Mouse (Mus musculus): ENCODE data around the gene Mad1l1. TPM values are rescaled to one million over a fixed set of nuclear protein-coding genes. Genes with fewer than 3 reads are reported as not detected.

The Mad1l1 gene
- polyA plus RNA-seq, 1 experiment from 2014 or later: 44.1 TPM

GRCm38 (mm10) chr5:140349882-140350281 lies 28.5 kb upstream of the Mad1l1 start:
- H3K4me2 ChIP-seq (replicated peaks): no peak overlapping the region
- no peaks in the 10 kb centered on the region for H3K9me3 ChIP-seq
- no peak overlapping the region for H3K27ac ChIP-seq
- no peaks in the 10 kb centered on the region for H3K4me1 ChIP-seq
- H3K27me3 ChIP-seq (replicated peaks): no peaks in the 10 kb centered on the region
- ATAC-seq (ENCODE audit: low FRiP score, low read depth): no peak
- peaks cover 55% of the 10 kb centered on the region for H3K36me3 ChIP-seq
- no peak overlapping the region for H3K4me3 ChIP-seq
- WGBS: 98% methylated on average over 9 of the region's 9 CpGs
- no peak overlapping the region for H3K9ac ChIP-seq

GRCm38 (mm10) chr5:140346050-140346449 lies 24.7 kb upstream of the Mad1l1 start:
- ATAC-seq (ENCODE audit: low FRiP score, low read depth): no peak
- no peaks in the 10 kb centered on the region for H3K27me3 ChIP-seq (replicated peaks)
- peaks cover 43% of the 10 kb centered on the region for H3K36me3 ChIP-seq
- 83% methylated on average over 1 of the region's 1 CpGs for WGBS
- H3K4me2 ChIP-seq (replicated peaks): no peak overlapping the region
- H3K9ac ChIP-seq: no peak overlapping the region
- no peak overlapping the region for H3K4me3 ChIP-seq
- H3K4me1 ChIP-seq: no peaks in the 10 kb centered on the region
- no peaks in the 10 kb centered on the region for H3K9me3 ChIP-seq
- no peak overlapping the region for H3K27ac ChIP-seq

- Histone ChIP-seq H3K9ac (no peak overlapping the region), H3K27ac (no peak overlapping the region), H3K4me2 (replicated peaks) (no peak overlapping the region), H3K4me1 (no peaks in the 10 kb centered on the region), H3K9me3 (no peaks in the 10 kb centered on the region), H3K4me3 (no peak overlapping the region), H3K36me3 (peaks cover 48% of the 10 kb centered on the region), H3K27me3 (replicated peaks) (no peaks in the 10 kb centered on the region)
- no peak for ATAC-seq (ENCODE audit: low FRiP score, low read depth)
- 94% methylated on average over 4 of the region's 4 CpGs for WGBS
These were observed 23.9 kb upstream of the Mad1l1 start for GRCm38 (mm10) chr5:140345244-140345643.

GRCm38 (mm10) chr5:140342880-140343279 lies 21.5 kb upstream of the Mad1l1 start:
- Histone ChIP-seq H3K36me3 (peaks cover 67% of the 10 kb centered on the region), H3K9me3 (no peaks in the 10 kb centered on the region)
- WGBS: 90% methylated on average over 4 of the region's 4 CpGs

GRCm38 (mm10) chr5:140339836-140340235 lies 18.5 kb upstream of the Mad1l1 start:
- Histone ChIP-seq H3K4me2 (replicated peaks) (no peak overlapping the region), H3K4me3 (no peak overlapping the region), H3K4me1 (no peaks in the 10 kb centered on the region), H3K36me3 (peaks cover 59% of the 10 kb centered on the region), H3K27ac (no peak overlapping the region), H3K9ac (no peak overlapping the region), H3K9me3 (no peaks in the 10 kb centered on the region), H3K27me3 (replicated peaks) (no peaks in the 10 kb centered on the region)
- ATAC-seq (ENCODE audit: low FRiP score, low read depth): no peak
- 89% methylated on average over 3 of the region's 3 CpGs for WGBS

More at GRCm38 (mm10) chr5:140342880-140343279, 21.5 kb upstream of the Mad1l1 start:
- no peak overlapping the region for H3K4me3 ChIP-seq
- H3K9ac ChIP-seq: no peak overlapping the region
- no peak overlapping the region for H3K4me2 ChIP-seq (replicated peaks)
- no peak overlapping the region for H3K27ac ChIP-seq
- H3K27me3 ChIP-seq (replicated peaks): no peaks in the 10 kb centered on the region
- no peaks in the 10 kb centered on the region for H3K4me1 ChIP-seq
- ATAC-seq (ENCODE audit: low FRiP score, low read depth): no peak

- H3K36me3 ChIP-seq: peaks cover 48% of the 10 kb centered on the region
- no peak overlapping the region for H3K9ac ChIP-seq
- 89% methylated on average over 4 of the region's 4 CpGs for WGBS
These were observed 17.4 kb upstream of the Mad1l1 start for GRCm38 (mm10) chr5:140338779-140339178.

GRCm38 (mm10) chr5:140336680-140337079 lies 15.3 kb upstream of the Mad1l1 start:
- Histone ChIP-seq H3K27ac (no peak overlapping the region), H3K36me3 (peaks cover 46% of the 10 kb centered on the region), H3K4me1 (no peaks in the 10 kb centered on the region), H3K4me2 (replicated peaks) (no peak overlapping the region), H3K9me3 (no peaks in the 10 kb centered on the region), H3K27me3 (replicated peaks) (no peaks in the 10 kb centered on the region), H3K4me3 (no peak overlapping the region), H3K9ac (no peak overlapping the region)
- no peak for ATAC-seq (ENCODE audit: low FRiP score, low read depth)
- 84% methylated on average over 1 of the region's 1 CpGs for WGBS

More at GRCm38 (mm10) chr5:140338779-140339178, 17.4 kb upstream of the Mad1l1 start:
- H3K27ac ChIP-seq: no peak overlapping the region
- ATAC-seq (ENCODE audit: low FRiP score, low read depth): no peak
- no peaks in the 10 kb centered on the region for H3K4me1 ChIP-seq
- H3K27me3 ChIP-seq (replicated peaks): no peaks in the 10 kb centered on the region
- no peaks in the 10 kb centered on the region for H3K9me3 ChIP-seq
- no peak overlapping the region for H3K4me2 ChIP-seq (replicated peaks)
- no peak overlapping the region for H3K4me3 ChIP-seq

- no peak for ATAC-seq (ENCODE audit: low FRiP score, low read depth)
- Histone ChIP-seq H3K4me1 (peaks cover 12% of the 10 kb centered on the region), H3K4me2 (replicated peaks) (no peak overlapping the region), H3K27me3 (replicated peaks) (no peaks in the 10 kb centered on the region), H3K9ac (no peak overlapping the region), H3K36me3 (peaks cover 21% of the 10 kb centered on the region), H3K4me3 (no peak overlapping the region), H3K27ac (no peak overlapping the region), H3K9me3 (no peaks in the 10 kb centered on the region)
- WGBS: 43% methylated on average over 2 of the region's 2 CpGs
These were observed 12.3 kb upstream of the Mad1l1 start for GRCm38 (mm10) chr5:140333631-140334030.

GRCm38 (mm10) chr5:140332519-140332918 lies 11.2 kb upstream of the Mad1l1 start:
- Histone ChIP-seq H3K4me3 (no peak overlapping the region), H3K27me3 (replicated peaks) (no peaks in the 10 kb centered on the region), H3K4me2 (replicated peaks) (peak overlapping the region; percentile 85; the same call in 1 of the 2 replicates), H3K36me3 (peaks cover 20% of the 10 kb centered on the region), H3K9ac (no peak overlapping the region), H3K4me1 (peaks cover 12% of the 10 kb centered on the region), H3K9me3 (no peaks in the 10 kb centered on the region), H3K27ac (no peak overlapping the region)
- no peak for ATAC-seq (ENCODE audit: low FRiP score, low read depth)
- 57% methylated on average over 4 of the region's 4 CpGs for WGBS

GRCm38 (mm10) chr5:140331615-140332512 lies 10.5 kb upstream of the Mad1l1 start, which contains the start of gene Mrm2:
Gene Mrm2, minus strand, starts transcription at chr5:140331898.
- under 1% methylated on average over 39 of the region's 39 CpGs for WGBS
- no peaks in the 10 kb centered on the region for H3K27me3 ChIP-seq (replicated peaks)

GRCm38 (mm10) chr5:140324058-140324457 lies 2.7 kb upstream of the Mad1l1 start:
- H3K9me3 ChIP-seq: no peaks in the 10 kb centered on the region
- WGBS: 90% methylated on average over 5 of the region's 5 CpGs
- H3K27me3 ChIP-seq (replicated peaks): no peaks in the 10 kb centered on the region
- H3K27ac ChIP-seq: no peak overlapping the region
- H3K4me2 ChIP-seq (replicated peaks): no peak overlapping the region
- H3K36me3 ChIP-seq: peaks cover 21% of the 10 kb centered on the region
- H3K4me3 ChIP-seq: no peak overlapping the region
- H3K9ac ChIP-seq: no peak overlapping the region
- H3K4me1 ChIP-seq: peaks cover 16% of the 10 kb centered on the region
- no peak for ATAC-seq (ENCODE audit: low FRiP score, low read depth)

More at GRCm38 (mm10) chr5:140331615-140332512, 10.5 kb upstream of the Mad1l1 start, which contains the start of gene Mrm2:
- H3K9me3 ChIP-seq: no peaks in the 10 kb centered on the region
- peak within 1 kb of the TSS; percentile 64 for H3K4me3 ChIP-seq
- H3K4me1 ChIP-seq: peaks cover 12% of the 10 kb centered on the region
- H3K4me2 ChIP-seq (replicated peaks): peak within 1 kb of the TSS; percentile 85
- peak; percentile 78 for ATAC-seq (ENCODE audit: low FRiP score, low read depth)
- peak within 1 kb of the TSS; percentile 79 for H3K9ac ChIP-seq
- peaks cover 23% of the 10 kb centered on the region for H3K36me3 ChIP-seq
- peak within 1 kb of the TSS; percentile 54; the same call in 1 of the 2 replicates for H3K27ac ChIP-seq

GRCm38 (mm10) chr5:140321756-140322575 lies 614 bp upstream of the Mad1l1 start:
- peak; percentile 26; the same call in 1 of the 2 replicates for ATAC-seq (ENCODE audit: low FRiP score, low read depth)
- Histone ChIP-seq H3K4me3 (peak overlapping the region; percentile 86), H3K9me3 (no peaks in the 10 kb centered on the region), H3K4me2 (replicated peaks) (peak overlapping the region; percentile 76), H3K9ac (peak overlapping the region; percentile 97), H3K36me3 (peaks cover 7% of the 10 kb centered on the region; the same call in 1 of the 2 replicates), H3K4me1 (peaks cover 20% of the 10 kb centered on the region), H3K27ac (peak overlapping the region; percentile 29; the same call in 1 of the 2 replicates), H3K27me3 (replicated peaks) (no peaks in the 10 kb centered on the region)
- 2% methylated on average over 17 of the region's 17 CpGs for WGBS

All from neural tube, embryonic 12.5 days (tissue).